Mouse (Mus musculus) myocyte (in vitro differentiated cells): ENCODE results near the gene Rgs6. TPM values are rescaled to one million over a fixed set of nuclear protein-coding genes. Genes with fewer than 3 reads are reported as not detected.

Source experiments
- H3K27me3 ChIP-seq: one replicate; pipeline ENCODE4 v1.6.1; 2011; ENCODE audit not compliant: control insufficient read depth, insufficient read depth, insufficient read length
- H3K36me3 ChIP-seq: one replicate; pipeline ENCODE4 v1.6.1; 2011; ENCODE audit not compliant: control insufficient read depth, insufficient read depth
- H3K4me2 ChIP-seq: one replicate; pipeline ENCODE4 v1.6.1; 2011; ENCODE audit warnings: low read depth, control low read depth
- H3K4me3 ChIP-seq: one replicate; pipeline ENCODE4 v1.5.1; 2011; ENCODE audit warnings: mild to moderate bottlenecking, control low read depth, moderate library complexity
- H3K79me2 ChIP-seq: one replicate; pipeline ENCODE4 v1.6.1; 2011; ENCODE audit not compliant: control insufficient read depth, insufficient read depth
- H3ac ChIP-seq: one replicate; pipeline ENCODE4 v1.6.1; 2011; ENCODE audit not compliant: control insufficient read depth, insufficient read length
- CEBPB ChIP-seq: IDR thresholded peaks from 2 replicates; pipeline ENCODE4 v1.6.1; 2011; ENCODE audit warnings: mild to moderate bottlenecking, moderate library complexity; ENCODE audit not compliant: poor library complexity, insufficient read depth, severe bottlenecking
- E2F4 ChIP-seq: IDR thresholded peaks from one replicate; pipeline ENCODE4 v1.6.1; 2011; ENCODE audit warnings: mild to moderate bottlenecking, control low read depth, moderate library complexity; ENCODE audit not compliant: insufficient read depth
- MAX ChIP-seq: IDR thresholded peaks from one replicate; pipeline ENCODE4 v1.6.1; 2011; ENCODE audit warnings: low read depth, mild to moderate bottlenecking, control low read depth
- MYOD1 ChIP-seq, 3 experiments: IDR thresholded peaks; one replicate each; pipeline ENCODE4 v1.6.1; 2011; ENCODE audit warnings: control low read depth in 2 of 3, low read depth in 2 of 3, mild to moderate bottlenecking in 2 of 3, moderate library complexity in 1 of 3; ENCODE audit not compliant: insufficient read length in 2 of 3, control insufficient read depth in 1 of 3
- MYOG ChIP-seq, 3 experiments: IDR thresholded peaks; one replicate each; pipeline ENCODE4 v1.6.1; 2011; ENCODE audit warnings: control low read depth in 2 of 3, low read depth in 2 of 3, mild to moderate bottlenecking in 2 of 3; ENCODE audit not compliant: insufficient read length in 2 of 3, control insufficient read depth in 1 of 3, insufficient read depth in 1 of 3
- POLR2A ChIP-seq: IDR thresholded peaks from one replicate; pipeline ENCODE4 v1.6.1; 2011; ENCODE audit warnings: low read depth, mild to moderate bottlenecking, control low read depth, moderate library complexity; ENCODE audit not compliant: insufficient read length
- POLR2AphosphoS2 ChIP-seq: IDR thresholded peaks from one replicate; pipeline ENCODE4 v1.6.1; 2011; ENCODE audit warnings: low read depth, control low read depth; ENCODE audit not compliant: insufficient read length
- REST ChIP-seq: IDR thresholded peaks from one replicate; pipeline ENCODE4 v1.6.1; 2011; ENCODE audit warnings: mild to moderate bottlenecking, control low read depth, moderate library complexity; ENCODE audit not compliant: insufficient read depth, insufficient read length
- SRF ChIP-seq: IDR thresholded peaks from one replicate; pipeline ENCODE4 v1.6.1; 2011; ENCODE audit warnings: low read depth; ENCODE audit not compliant: control insufficient read depth, insufficient read length
- TCF12 ChIP-seq: IDR thresholded peaks from one replicate; pipeline ENCODE4 v1.6.1; 2011; ENCODE audit warnings: mild to moderate bottlenecking, control low read depth; ENCODE audit not compliant: poor library complexity, insufficient read depth, severe bottlenecking
- TCF3 ChIP-seq: IDR thresholded peaks from one replicate; pipeline ENCODE4 v1.6.1; 2011; ENCODE audit warnings: low read depth, control low read depth; ENCODE audit not compliant: insufficient read length
- USF1 ChIP-seq: IDR thresholded peaks from one replicate; pipeline ENCODE4 v1.6.1; 2011; ENCODE audit warnings: low read depth, mild to moderate bottlenecking, control low read depth, moderate library complexity
- polyA plus RNA-seq: library from polyadenylated mRNA; unstranded; fragments of >200 nt; fragmentation: generic; extraction: Trizol; gene quantifications from one replicate; pipeline ENCODE4 v1.2.1, GENCODE M21; 2012; ENCODE audit warnings: missing spikeins

Gene Rgs6
- polyA plus RNA-seq, 1 experiment: not detected

DNA sequence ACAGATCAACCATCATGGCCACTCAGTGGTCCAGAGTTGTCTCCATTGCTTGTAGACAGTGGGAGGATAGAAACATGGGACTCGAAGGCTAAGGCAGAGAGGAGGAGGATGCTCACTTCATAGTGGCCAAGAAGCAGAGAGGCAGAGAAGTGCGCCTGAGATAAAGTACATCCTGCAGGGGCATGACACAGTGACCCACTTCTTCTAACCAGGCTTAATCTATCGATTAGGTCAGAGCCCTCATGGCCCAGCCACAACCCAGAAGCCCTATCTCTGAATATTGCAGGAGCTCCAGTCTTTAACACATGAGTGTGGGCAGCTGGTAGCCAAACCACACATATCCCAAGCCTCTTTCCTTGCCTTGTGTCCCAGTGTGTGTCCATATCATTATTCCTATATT is 385.7 kb downstream of the Rgs6 start:
- H3K4me3 ChIP-seq: no peak overlapping the region
- no peaks in the 10 kb centered on the region for H3K79me2 ChIP-seq
- H3K4me2 ChIP-seq: no peak overlapping the region
- no peak overlapping the region for H3ac ChIP-seq
- H3K36me3 ChIP-seq: no peaks in the 10 kb centered on the region
- no peaks in the 10 kb centered on the region for H3K27me3 ChIP-seq
- TF ChIP-seq MAX (no peak), TCF12 (no peak), POLR2AphosphoS2 (no peak), MYOG (IDR thresholded peaks at IDR 0.05; ENCODE audit: control insufficient read depth in 1 of 3, insufficient read depth in 1 of 3, insufficient read length in 2 of 3, low read depth in 2 of 3) (no peak), E2F4 (no peak), MYOD1 (IDR thresholded peaks at IDR 0.05; ENCODE audit: control insufficient read depth in 1 of 3, insufficient read length in 2 of 3, low read depth in 2 of 3) (no peak), SRF (no peak), REST (no peak), TCF3 (no peak), POLR2A (no peak), USF1 (no peak), CEBPB (no peak)

- Histone ChIP-seq H3K79me2 (no peaks in the 10 kb centered on the region), H3K4me3 (no peak overlapping the region), H3K4me2 (no peak overlapping the region), H3ac (no peak overlapping the region), H3K36me3 (no peaks in the 10 kb centered on the region), H3K27me3 (no peaks in the 10 kb centered on the region)
- TF ChIP-seq MAX (no peak), USF1 (no peak), REST (no peak), POLR2A (no peak), CEBPB (no peak), MYOD1 (IDR thresholded peaks at IDR 0.05; ENCODE audit: control insufficient read depth in 1 of 3, insufficient read length in 2 of 3, low read depth in 2 of 3) (no peak), E2F4 (no peak), TCF12 (no peak), SRF (no peak), POLR2AphosphoS2 (no peak), MYOG (IDR thresholded peaks at IDR 0.05; ENCODE audit: control insufficient read depth in 1 of 3, insufficient read depth in 1 of 3, insufficient read length in 2 of 3, low read depth in 2 of 3) (no peak)
These were observed 390.2 kb downstream of the Rgs6 start for GRCm38 (mm10) chr12:82978275-82978674.

DNA sequence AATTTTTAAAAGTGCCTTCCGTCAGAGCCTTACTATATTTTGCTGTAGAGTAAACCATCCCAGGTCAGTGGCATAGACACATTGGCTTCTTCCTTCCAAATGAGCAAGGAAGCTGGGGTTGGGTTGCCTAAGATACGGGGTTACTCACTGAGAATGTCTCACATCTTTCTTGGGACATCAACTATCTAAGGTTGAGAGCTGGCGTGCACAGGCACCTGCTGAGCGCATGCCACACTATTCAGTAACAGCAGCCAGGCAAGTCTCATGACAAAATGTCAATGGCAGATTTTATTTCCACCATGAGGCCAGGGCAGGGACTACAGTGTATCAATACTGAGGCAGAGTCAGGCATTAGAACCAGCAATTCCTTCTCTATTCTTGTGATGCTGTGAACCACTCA is 394.6 kb downstream of the Rgs6 start:
- Histone ChIP-seq H3K79me2 (no peaks in the 10 kb centered on the region), H3K4me3 (no peak overlapping the region), H3K36me3 (no peaks in the 10 kb centered on the region), H3ac (no peak overlapping the region), H3K4me2 (no peak overlapping the region), H3K27me3 (no peaks in the 10 kb centered on the region)
- TF ChIP-seq MYOD1 (IDR thresholded peaks at IDR 0.05; ENCODE audit: control insufficient read depth in 1 of 3, insufficient read length in 2 of 3, low read depth in 2 of 3): no peak
- TF ChIP-seq E2F4: no peak
- no peak for TF ChIP-seq POLR2A
- TF ChIP-seq POLR2AphosphoS2: no peak
- TF ChIP-seq SRF: no peak
- no peak for TF ChIP-seq MYOG (IDR thresholded peaks at IDR 0.05; ENCODE audit: control insufficient read depth in 1 of 3, insufficient read depth in 1 of 3, insufficient read length in 2 of 3, low read depth in 2 of 3)

- Histone ChIP-seq H3K4me3 (no peak overlapping the region), H3ac (no peak overlapping the region), H3K4me2 (no peak overlapping the region), H3K79me2 (no peaks in the 10 kb centered on the region), H3K36me3 (no peaks in the 10 kb centered on the region), H3K27me3 (no peaks in the 10 kb centered on the region)
- no peak for TF ChIP-seq POLR2A
These were observed 397.2 kb downstream of the Rgs6 start for GRCm38 (mm10) chr12:82985300-82985699.

- Histone ChIP-seq H3K4me3 (no peak overlapping the region), H3K27me3 (no peaks in the 10 kb centered on the region), H3K36me3 (no peaks in the 10 kb centered on the region), H3K4me2 (no peak overlapping the region), H3K79me2 (no peaks in the 10 kb centered on the region), H3ac (no peak overlapping the region)
- TF ChIP-seq MAX: no peak
- no peak for TF ChIP-seq MYOG (IDR thresholded peaks at IDR 0.05; ENCODE audit: control insufficient read depth in 1 of 3, insufficient read depth in 1 of 3, insufficient read length in 2 of 3, low read depth in 2 of 3)
- no peak for TF ChIP-seq POLR2AphosphoS2
- TF ChIP-seq REST: no peak
- TF ChIP-seq MYOD1 (IDR thresholded peaks at IDR 0.05; ENCODE audit: control insufficient read depth in 1 of 3, insufficient read length in 2 of 3, low read depth in 2 of 3): no peak
- no peak for TF ChIP-seq POLR2A
- no peak for TF ChIP-seq SRF
- no peak for TF ChIP-seq TCF12
- TF ChIP-seq USF1: no peak
- TF ChIP-seq CEBPB: no peak
- no peak for TF ChIP-seq E2F4
- TF ChIP-seq TCF3: no peak
These were observed 399.6 kb downstream of the Rgs6 start for GRCm38 (mm10) chr12:82987661-82988060.
